Mouse (Mus musculus) limb, embryonic 14.5 days (tissue): Measurements from ENCODE around the gene Bhlha9. TPM values are rescaled to one million over a fixed set of nuclear protein-coding genes. Genes with fewer than 3 reads are reported as not detected.

Experiments used
- ATAC-seq: fragments of 200-750 bp; cut with Nextera tagmentation; 2 replicates; pipeline ENCODE4 v1.8.0; 2017; ENCODE audit warnings: low read depth, moderate number of reproducible peaks, moderate TSS enrichment; ENCODE audit not compliant: low FRiP score
- DNase-seq: peaks from one replicate; pipeline ENCODE4 v3.0.0-alpha.2; 2015; ENCODE audit warnings: low spot score
- H3K27ac ChIP-seq: fragments of 300-500 bp; sonication (generic); replicated peaks from 2 replicates; pipeline ENCODE4 v1.5.1; 2014; ENCODE audit warnings: low read depth, mild to moderate bottlenecking, low read length, moderate library complexity, mixed read lengths
- H3K27me3 ChIP-seq: fragments of 300-500 bp; sonication (generic); 2 replicates; pipeline ENCODE4 v1.6.1; 2014; ENCODE audit warnings: low read length, mixed read lengths; ENCODE audit not compliant: control insufficient read depth, insufficient read depth
- H3K36me3 ChIP-seq: fragments of 300-500 bp; sonication (generic); 2 replicates; pipeline ENCODE4 v1.6.1; 2014; ENCODE audit warnings: mild to moderate bottlenecking, low read length, moderate library complexity, mixed read lengths; ENCODE audit not compliant: control insufficient read depth, insufficient read depth
- H3K4me1 ChIP-seq: fragments of 300-500 bp; sonication (generic); 2 replicates; pipeline ENCODE4 v1.6.1; 2014; ENCODE audit warnings: antibody characterized with exemption, low read length, mixed read lengths; ENCODE audit not compliant: control insufficient read depth, insufficient read depth
- H3K4me2 ChIP-seq: fragments of 300-500 bp; sonication (generic); replicated peaks from 2 replicates; pipeline ENCODE4 v1.6.1; 2014; ENCODE audit warnings: low read depth, mild to moderate bottlenecking, low read length, moderate library complexity; ENCODE audit not compliant: severe bottlenecking
- H3K4me3 ChIP-seq: fragments of 300-500 bp; sonication (generic); replicated peaks from 2 replicates; pipeline ENCODE4 v1.5.1; 2014; ENCODE audit warnings: low read length
- H3K9ac ChIP-seq: fragments of 300-500 bp; sonication (generic); 2 replicates; pipeline ENCODE4 v1.6.1; 2014; ENCODE audit warnings: mild to moderate bottlenecking, low read depth, low read length, moderate library complexity; ENCODE audit not compliant: severe bottlenecking
- H3K9me3 ChIP-seq: fragments of 300-500 bp; sonication (generic); 2 replicates; pipeline ENCODE4 v1.6.1; 2016; ENCODE audit warnings: low read length; ENCODE audit not compliant: control insufficient read depth
- POLR2A ChIP-seq: fragments of 200-500 bp; IDR thresholded peaks from 2 replicates; pipeline ENCODE4 v1.8.0; 2012; ENCODE audit warnings: inconsistent platforms, mild to moderate bottlenecking, moderate library complexity, borderline replicate concordance; ENCODE audit not compliant: insufficient read depth, insufficient read length; ENCODE audit errors: extremely low read depth
- WGBS: fragments of 180-500 bp; shearing (Covaris S2); extraction: QIAGEN DNeasy Blood & Tissue Kit; methylation state at CpG from one replicate; pipeline ENCODE4 v1.1.7; 2014; 5-methylcytosine and 5-hydroxymethylcytosine counted together
- polyA plus RNA-seq, 2 experiments: library from polyadenylated mRNA; depleted of rRNA in 1 of 2; stranded (reverse) in 1 of 2; unstranded in 1 of 2; fragments of >200 nt; fragmentation: Nextera tagmentation in 1 of 2; extraction: Ambion mirVana in 1 of 2; gene quantifications; 2 replicates each; pipeline versions ENCODE4 v1.2.1 to v1.2.3; 2012 to 2014

The Bhlha9 gene
- polyA plus RNA-seq (2012; rRNA removed) (1.9 and 2.4 TPM in 2 replicates), polyA plus RNA-seq (2014; fragmentation: Nextera tagmentation; extraction: Ambion mirVana) (2.2 and 2.5 TPM in 2 replicates)

GRCm38 (mm10) chr11:76671871-76672475 lies at the start of gene Bhlha9:
Gene Bhlha9 (plus strand): TSS chr11:76672470.
- WGBS, result 55% methylated on average over 15 of the region's 15 CpGs
- Histone ChIP-seq H3K4me3 (peak within 1 kb of the TSS; percentile 40), H3K4me2 (peak within 1 kb of the TSS; percentile 74), H3K4me1 (peaks cover 6% of the 10 kb centered on the region; the same call in 1 of the 2 replicates), H3K9ac (peak within 1 kb of the TSS; percentile 50), H3K36me3 (no peaks in the 10 kb centered on the region), H3K27ac (no peak within 1 kb of the TSS), H3K27me3 (peaks cover 58% of the 10 kb centered on the region), H3K9me3 (no peaks in the 10 kb centered on the region)
- DNase-seq, result no peak
- TF ChIP-seq POLR2A, result no peak
- ATAC-seq, result no peak

- Histone ChIP-seq H3K9ac (peak overlapping the region; percentile 61), H3K27ac (no peak overlapping the region), H3K36me3 (no peaks in the 10 kb centered on the region), H3K9me3 (no peaks in the 10 kb centered on the region), H3K4me3 (peak overlapping the region; percentile 69), H3K4me2 (peak overlapping the region; percentile 94), H3K27me3 (peaks cover 8% of the 10 kb centered on the region; the same call in 1 of the 2 replicates), H3K4me1 (peaks cover 12% of the 10 kb centered on the region)
- no peak for DNase-seq
- 4% methylated on average over 53 of the region's 66 CpGs for WGBS
- peak; percentile 39; the same call in 1 of the 2 replicates for ATAC-seq
- TF ChIP-seq POLR2A, result no peak
These were observed 49.6 kb upstream of the Bhlha9 start for GRCm38 (mm10) chr11:76622566-76623205.

DNA sequence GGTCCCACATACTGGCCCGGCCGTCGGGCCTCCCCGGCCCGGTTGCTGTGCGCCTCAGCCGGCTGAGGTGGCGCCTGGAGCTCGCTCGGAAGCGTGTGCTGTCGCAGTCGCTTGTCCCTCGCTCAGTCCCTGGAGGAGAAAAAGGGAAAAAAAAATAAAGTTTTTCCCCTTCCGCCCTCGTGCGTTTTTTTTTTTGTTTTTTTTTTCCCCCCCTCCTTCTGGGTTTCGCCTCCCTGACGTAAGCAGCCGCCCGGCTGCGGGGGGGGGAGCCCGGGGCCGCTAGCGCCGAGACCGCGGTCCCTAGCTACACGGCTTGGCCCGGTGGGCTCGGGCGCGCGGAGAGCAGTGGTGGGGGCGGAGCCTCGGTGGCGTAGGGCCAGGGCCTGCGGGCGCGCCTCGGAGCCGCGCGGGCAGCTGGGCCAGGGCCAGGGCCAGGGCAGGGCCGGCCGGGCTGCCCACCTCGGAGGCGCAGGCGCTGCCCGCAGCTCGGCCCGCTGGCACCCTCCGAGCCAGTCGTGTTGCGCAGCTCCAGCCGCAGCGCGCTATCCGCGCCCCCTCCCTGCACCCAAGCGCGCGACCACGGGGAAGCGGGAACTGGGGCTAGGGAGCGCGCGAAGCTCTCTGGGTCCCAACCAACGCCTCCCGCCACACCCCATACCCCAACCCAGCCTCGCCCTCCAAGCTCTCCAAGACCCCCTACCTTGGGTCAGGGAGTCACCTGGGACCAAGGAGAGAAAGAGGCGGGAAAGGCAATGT lies 48.9 kb upstream of the Bhlha9 start:
- no peaks in the 10 kb centered on the region for H3K9me3 ChIP-seq
- peak overlapping the region; percentile 69 for H3K4me3 ChIP-seq
- no peaks in the 10 kb centered on the region for H3K36me3 ChIP-seq
- H3K9ac ChIP-seq, result peak overlapping the region; percentile 61
- WGBS, result 2% methylated on average over 54 of the region's 72 CpGs
- H3K4me1 ChIP-seq, result peaks cover 12% of the 10 kb centered on the region
- peak; percentile 74 for ATAC-seq
- DNase-seq, result peak; percentile 35
- no peak for TF ChIP-seq POLR2A
- H3K4me2 ChIP-seq, result peak overlapping the region; percentile 94
- H3K27me3 ChIP-seq, result peaks cover 8% of the 10 kb centered on the region; the same call in 1 of the 2 replicates
- H3K27ac ChIP-seq, result no peak overlapping the region

GRCm38 (mm10) chr11:76624071-76624470 lies 48.2 kb upstream of the Bhlha9 start:
- Histone ChIP-seq H3K4me3 (peak overlapping the region; percentile 69), H3K36me3 (no peaks in the 10 kb centered on the region), H3K9me3 (no peaks in the 10 kb centered on the region), H3K27me3 (peaks cover 8% of the 10 kb centered on the region; the same call in 1 of the 2 replicates), H3K27ac (no peak overlapping the region), H3K4me2 (peak overlapping the region; percentile 94), H3K4me1 (peaks cover 12% of the 10 kb centered on the region), H3K9ac (no peak overlapping the region)
- ATAC-seq (no peak), DNase-seq (no peak)
- no peak for TF ChIP-seq POLR2A
- 49% methylated on average over 10 of the region's 10 CpGs for WGBS

GRCm38 (mm10) chr11:76624881-76625280 lies 47.4 kb upstream of the Bhlha9 start:
- WGBS, result 61% methylated on average over 3 of the region's 3 CpGs
- Histone ChIP-seq H3K4me3 (no peak overlapping the region), H3K36me3 (no peaks in the 10 kb centered on the region), H3K9ac (no peak overlapping the region), H3K4me1 (peaks cover 12% of the 10 kb centered on the region), H3K9me3 (no peaks in the 10 kb centered on the region), H3K27ac (no peak overlapping the region), H3K4me2 (no peak overlapping the region), H3K27me3 (peaks cover 8% of the 10 kb centered on the region; the same call in 1 of the 2 replicates)
- DNase-seq (no peak), ATAC-seq (no peak)
- no peak for TF ChIP-seq POLR2A
